Mouse (Mus musculus): ENCODE measurements around the gene Arl4d.

DNA sequence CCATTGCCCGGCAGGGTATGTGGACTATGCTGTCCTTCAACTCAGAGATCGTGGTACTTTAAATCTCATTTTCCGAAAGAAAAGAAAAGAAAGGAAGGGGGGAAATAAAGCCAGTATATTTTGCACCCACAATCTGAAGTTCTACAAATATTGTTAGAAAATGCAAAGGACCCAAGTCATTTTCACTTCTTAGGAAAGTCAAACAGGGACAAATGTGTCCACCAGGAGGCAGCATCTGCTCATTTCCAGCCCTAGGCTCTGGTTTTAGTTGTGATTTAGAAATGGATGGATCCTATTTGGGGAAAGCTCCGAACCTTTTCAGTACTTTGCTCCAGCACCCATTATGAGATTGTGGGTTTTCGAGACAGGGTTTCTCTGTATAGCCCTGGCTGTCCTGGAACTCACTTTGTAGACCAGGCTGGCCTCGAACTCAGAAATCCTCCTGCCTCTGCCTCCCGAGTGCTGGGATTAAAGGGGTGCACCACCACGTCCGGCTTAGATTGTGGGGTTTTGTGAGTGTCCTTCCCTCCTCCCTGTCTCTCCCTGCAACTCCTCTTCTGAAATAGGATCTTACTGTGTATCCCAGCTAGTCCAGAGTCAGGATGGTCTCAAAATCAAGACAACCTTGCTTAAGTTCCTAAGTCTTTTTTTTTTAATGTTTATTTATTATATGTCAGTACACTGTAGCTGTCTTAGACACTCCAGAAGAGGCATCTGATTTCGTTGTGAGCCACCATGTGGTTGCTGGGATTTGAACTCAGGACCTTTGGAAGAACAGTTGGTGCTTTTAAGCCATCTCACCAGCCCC, 6.4 kb upstream of the Arl4d start:
- no peak for TF ChIP-seq POLR2A (IDR thresholded peaks at IDR 0.05; ENCODE audit: borderline replicate concordance, control insufficient read depth, low read depth, low read length)
- no peak for TF ChIP-seq CTCF (IDR thresholded peaks at IDR 0.05; ENCODE audit: control insufficient read depth, insufficient read depth, low read length)

Data from bone marrow, adult 2 months (tissue).